Mouse (Mus musculus): ENCODE measurements around the gene Olfr825. TPM values are rescaled to one million over a fixed set of nuclear protein-coding genes. Genes with fewer than 3 reads are reported as not detected.

Gene Olfr825
- polyA plus RNA-seq (2017; shearing (Covaris generic)): not detected

DNA sequence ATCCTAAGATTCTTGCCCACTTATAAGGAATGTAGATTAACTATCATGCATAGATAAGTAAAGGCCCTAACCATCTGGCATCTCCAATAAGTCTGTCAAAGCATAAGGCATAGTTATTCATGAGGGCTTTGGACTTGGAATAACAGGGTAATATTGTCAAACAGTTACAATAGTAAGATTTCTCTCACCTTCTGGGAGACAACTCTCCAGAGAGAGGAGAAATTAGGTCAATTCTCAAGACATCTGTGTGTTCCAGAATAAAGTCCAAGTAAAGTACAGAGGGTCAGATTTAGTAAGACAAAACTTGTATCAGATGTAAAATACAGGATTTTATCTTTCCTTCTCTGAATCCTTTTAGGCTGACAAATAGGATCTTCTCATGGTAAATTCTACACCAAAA, at the start of gene Olfr825:
Gene Olfr825 (minus strand): TSS at position 101 of the 400 bp plus-strand sequence.

DNA sequence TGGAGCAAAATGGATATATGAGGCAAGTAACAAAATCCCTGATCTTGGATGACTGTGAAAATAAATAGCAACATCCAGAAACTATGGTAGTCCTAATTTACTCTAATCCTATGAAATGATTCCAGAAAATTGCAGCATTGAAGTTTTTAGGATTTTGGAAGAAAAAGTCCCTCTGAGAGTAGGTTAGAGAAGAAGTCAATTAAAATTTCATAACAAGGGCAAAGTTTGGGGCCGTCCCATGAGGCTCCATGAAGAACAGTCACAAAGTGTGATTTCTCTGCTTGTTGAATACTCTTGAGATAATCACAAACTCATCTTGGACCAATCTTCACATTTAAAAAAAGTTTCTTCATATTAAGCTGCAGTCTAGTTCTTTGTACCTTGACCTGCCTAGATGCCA, 47.7 kb upstream of the Olfr825 start, which contains the start of gene Olfr827:
Gene Olfr827 (minus strand): TSS at position 101 of the 400 bp plus-strand sequence.

GRCm38 (mm10) chr10:130184086-130184485, 17.5 kb upstream of the Olfr825 start, which contains the start of gene Olfr826:
TSS of gene Olfr826 (minus strand) at chr10:130184186.

GRCm38 (mm10) chr10:130129900-130130299, 36.7 kb downstream of the Olfr825 start, which contains the start of gene Olfr824:
TSS of gene Olfr824 (minus strand) at chr10:130130000.

DNA sequence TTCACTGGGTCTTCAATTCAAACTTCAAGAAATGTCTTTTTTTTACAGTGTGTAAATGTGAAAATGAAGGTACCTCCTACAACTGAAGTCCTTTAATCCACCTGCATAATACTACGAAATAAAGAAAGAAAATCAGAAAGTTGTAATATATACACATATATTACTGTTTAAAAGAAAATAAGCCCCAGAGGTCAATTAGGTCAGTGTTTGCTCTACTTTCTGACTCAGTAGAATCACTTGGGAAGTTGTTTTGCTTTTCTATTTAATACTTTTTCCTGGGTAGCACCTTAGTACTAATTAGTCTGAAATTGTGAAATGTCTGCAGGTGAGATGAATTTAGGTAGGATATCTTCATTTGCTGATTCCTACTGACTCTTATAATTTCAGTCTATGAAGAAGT, 51.3 kb downstream of the Olfr825 start, which contains the start of gene Olfr823:
Gene Olfr823 (minus strand): TSS at position 101 of the 400 bp plus-strand sequence.

Other genes with a start within 250 kb of the Olfr825 start
- not detected for gene Olfr818, start 217.7 kb downstream of the Olfr825 start, polyA plus RNA-seq (2017; shearing (Covaris generic))
- gene Olfr819, start 199.5 kb downstream of the Olfr825 start, polyA plus RNA-seq (2017; shearing (Covaris generic)): not detected
- gene Olfr247, start 190.6 kb downstream of the Olfr825 start, polyA plus RNA-seq (2017; shearing (Covaris generic)): not detected
- not detected for gene Gm10310, start 181.7 kb downstream of the Olfr825 start, polyA plus RNA-seq (2017; shearing (Covaris generic))
- not detected for gene Olfr820, start 154.1 kb downstream of the Olfr825 start, polyA plus RNA-seq (2017; shearing (Covaris generic))
- not detected for gene Olfr821, start 136.4 kb downstream of the Olfr825 start, polyA plus RNA-seq (2017; shearing (Covaris generic))
- gene Olfr822, start 95.6 kb downstream of the Olfr825 start, polyA plus RNA-seq (2017; shearing (Covaris generic)): not detected
- gene Olfr823, start 51.4 kb downstream of the Olfr825 start, polyA plus RNA-seq (2017; shearing (Covaris generic)): not detected
- not detected for gene Olfr824, start 36.8 kb downstream of the Olfr825 start, polyA plus RNA-seq (2017; shearing (Covaris generic))
- not detected for gene Olfr826, start 17.4 kb upstream of the Olfr825 start, polyA plus RNA-seq (2017; shearing (Covaris generic))
- not detected for gene Olfr827, start 47.6 kb upstream of the Olfr825 start, polyA plus RNA-seq (2017; shearing (Covaris generic))
- 0.09 TPM for gene Neurod4, start 113.5 kb upstream of the Olfr825 start, polyA plus RNA-seq (2017; shearing (Covaris generic))
- gene Tespa1, start 156.1 kb upstream of the Olfr825 start, polyA plus RNA-seq (2017; shearing (Covaris generic)): 254 TPM
- gene Vmn2r84, start 227.6 kb upstream of the Olfr825 start, polyA plus RNA-seq (2017; shearing (Covaris generic)): 2.0 TPM

Data from inflammation-experienced regulatory T-cells, adult 16 weeks (primary cell).